Mouse (Mus musculus) spleen, adult 2 months (tissue): ENCODE data around the gene Prpf38b.

Experiments
- CTCF ChIP-seq: fragments of 200-500 bp; IDR thresholded peaks from 2 replicates; pipeline ENCODE4 v1.5.1; 2011; ENCODE audit warnings: mild to moderate bottlenecking, inconsistent platforms; ENCODE audit not compliant: insufficient read depth, insufficient read length, insufficient replicate concordance; ENCODE audit errors: extremely low read depth
- POLR2A ChIP-seq: fragments of 200-500 bp; IDR thresholded peaks from 2 replicates; pipeline ENCODE4 v1.6.1; 2011; ENCODE audit warnings: low read depth, low read length, inconsistent platforms

GRCm38 (mm10) chr3:108933557-108933956 is 22.0 kb upstream of the Prpf38b start:
- TF ChIP-seq CTCF, result no peak
- no peak for TF ChIP-seq POLR2A
